Mouse (Mus musculus) cortical plate, adult 2 months (tissue): Measurements from ENCODE around the gene Otog. TPM values are rescaled to one million over a fixed set of nuclear protein-coding genes. Genes with fewer than 3 reads are reported as not detected.
A peak's percentile ranks its signal among the peaks of the same experiment; 100 is the strongest.

Experiments
- H3K27ac ChIP-seq: fragments of 200-500 bp; 2 replicates; pipeline ENCODE4 v1.5.1; 2012; ENCODE audit warnings: low read length, control low read depth, inconsistent platforms; ENCODE audit not compliant: insufficient read depth
- H3K4me1 ChIP-seq: fragments of 200-500 bp; 2 replicates; pipeline ENCODE4 v1.6.1; 2011; ENCODE audit warnings: low read length; ENCODE audit not compliant: control insufficient read depth, insufficient read depth
- H3K4me3 ChIP-seq: fragments of 200-500 bp; 2 replicates; pipeline ENCODE4 v1.5.1; 2011; ENCODE audit warnings: mild to moderate bottlenecking, low read length, control low read depth; ENCODE audit not compliant: insufficient read depth
- CTCF ChIP-seq: fragments of 200-500 bp; IDR thresholded peaks from 2 replicates; pipeline ENCODE4 v1.5.1; 2011; ENCODE audit warnings: mild to moderate bottlenecking, control low read depth, low read length; ENCODE audit not compliant: insufficient read depth; ENCODE audit errors: extremely low read depth
- POLR2A ChIP-seq: fragments of 200-500 bp; IDR thresholded peaks from 2 replicates; pipeline ENCODE4 v1.6.1; 2011; ENCODE audit warnings: mild to moderate bottlenecking, low read length, control low read depth; ENCODE audit not compliant: insufficient read depth; ENCODE audit errors: extremely low read depth
- polyA plus RNA-seq: library from polyadenylated mRNA; depleted of rRNA; stranded (reverse); fragments of >200 nt; gene quantifications from 2 replicates; pipeline ENCODE4 v1.2.3, GENCODE M21; 2012

Gene Otog
- polyA plus RNA-seq, 1 experiment = 0.10 TPM

- H3K4me1 ChIP-seq = no peaks in the 10 kb centered on the region
- H3K27ac ChIP-seq = no peak overlapping the region
- TF ChIP-seq POLR2A (no peak), CTCF (no peak)
- H3K4me3 ChIP-seq = no peak overlapping the region
Measured at GRCm38 (mm10) chr7:46251841-46252240, 11.1 kb downstream of the Otog start.

GRCm38 (mm10) chr7:46276156-46276555 is 35.4 kb downstream of the Otog start:
- Histone ChIP-seq H3K27ac (no peak overlapping the region), H3K4me3 (no peak overlapping the region), H3K4me1 (no peaks in the 10 kb centered on the region)
- TF ChIP-seq POLR2A (no peak), CTCF (no peak)

GRCm38 (mm10) chr7:46279946-46280345 is 39.2 kb downstream of the Otog start:
- Histone ChIP-seq H3K4me1 (no peaks in the 10 kb centered on the region), H3K4me3 (no peak overlapping the region), H3K27ac (no peak overlapping the region)
- no peak for TF ChIP-seq POLR2A
- peak; percentile 68 for TF ChIP-seq CTCF

- no peak for TF ChIP-seq POLR2A
- TF ChIP-seq CTCF = no peak
Measured at GRCm38 (mm10) chr7:46280896-46281295, 40.1 kb downstream of the Otog start.

GRCm38 (mm10) chr7:46282276-46282675 is 41.5 kb downstream of the Otog start:
- TF ChIP-seq CTCF (no peak), POLR2A (no peak)
- Histone ChIP-seq H3K27ac (no peak overlapping the region), H3K4me3 (no peak overlapping the region), H3K4me1 (no peaks in the 10 kb centered on the region)

More at GRCm38 (mm10) chr7:46280896-46281295, 40.1 kb downstream of the Otog start:
- Histone ChIP-seq H3K4me3 (no peak overlapping the region), H3K27ac (no peak overlapping the region), H3K4me1 (no peaks in the 10 kb centered on the region)

- TF ChIP-seq POLR2A = no peak
- H3K27ac ChIP-seq = no peak overlapping the region
- H3K4me1 ChIP-seq = no peaks in the 10 kb centered on the region
Measured at GRCm38 (mm10) chr7:46283681-46284080, 42.9 kb downstream of the Otog start.

GRCm38 (mm10) chr7:46285161-46285839 is 44.5 kb downstream of the Otog start:
- no peaks in the 10 kb centered on the region for H3K4me1 ChIP-seq
- no peak overlapping the region for H3K4me3 ChIP-seq
- TF ChIP-seq CTCF = no peak
- TF ChIP-seq POLR2A = no peak
- no peak overlapping the region for H3K27ac ChIP-seq

More at GRCm38 (mm10) chr7:46283681-46284080, 42.9 kb downstream of the Otog start:
- H3K4me3 ChIP-seq = no peak overlapping the region

- TF ChIP-seq CTCF (no peak), POLR2A (no peak)
- Histone ChIP-seq H3K4me3 (no peak overlapping the region), H3K4me1 (no peaks in the 10 kb centered on the region), H3K27ac (no peak overlapping the region)
Measured at GRCm38 (mm10) chr7:46286391-46286790, 45.6 kb downstream of the Otog start.

- Histone ChIP-seq H3K4me1 (no peaks in the 10 kb centered on the region), H3K4me3 (no peak overlapping the region), H3K27ac (no peak overlapping the region)
- TF ChIP-seq POLR2A = no peak
- no peak for TF ChIP-seq CTCF
Measured at GRCm38 (mm10) chr7:46287051-46287450, 46.3 kb downstream of the Otog start.

- H3K27ac ChIP-seq = no peak overlapping the region
- TF ChIP-seq CTCF (no peak), POLR2A (no peak)
- H3K4me1 ChIP-seq = no peaks in the 10 kb centered on the region
- H3K4me3 ChIP-seq = no peak overlapping the region
Measured at GRCm38 (mm10) chr7:46296330-46296729, 55.5 kb downstream of the Otog start.
